Mouse (Mus musculus) thymus, postnatal 4 days (tissue): ENCODE results near the gene Creld1.

Experiments used
- DNase-seq: peaks from one replicate; pipeline ENCODE4 v3.0.0; 2021

Creld1 gene

DNA sequence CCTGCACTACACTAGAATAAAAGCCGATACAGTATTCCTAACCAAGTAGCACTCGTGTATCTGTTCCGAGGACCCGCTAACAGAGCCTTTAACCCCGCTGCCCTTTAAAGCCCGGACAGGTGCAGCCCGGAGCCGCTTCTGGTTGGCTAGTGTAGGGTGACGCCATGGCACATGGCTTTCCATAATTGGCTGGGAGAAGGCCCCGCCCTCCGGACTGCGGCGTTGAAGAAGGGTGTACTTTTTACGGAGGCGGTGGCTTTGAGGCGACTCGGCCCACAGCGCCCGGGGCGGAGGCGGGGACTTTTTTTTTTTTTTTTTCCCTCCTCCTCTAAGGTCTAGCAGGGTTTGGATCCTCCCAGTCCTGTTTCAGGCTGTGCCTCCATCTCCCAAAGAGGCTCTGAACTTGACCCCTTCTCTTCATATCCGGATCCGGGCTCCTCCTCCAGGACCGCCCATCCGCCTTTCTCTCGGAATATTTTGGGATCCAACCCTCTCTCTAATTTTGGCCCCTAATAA is at the start of gene Creld1:
TSS of gene Creld1 (plus strand) at position 198 of the 516 bp plus-strand sequence.
- peak; percentile 93 for DNase-seq

- no peak for DNase-seq
These were observed 49.4 kb upstream of the Creld1 start for GRCm38 (mm10) chr6:113433661-113434060.

DNA sequence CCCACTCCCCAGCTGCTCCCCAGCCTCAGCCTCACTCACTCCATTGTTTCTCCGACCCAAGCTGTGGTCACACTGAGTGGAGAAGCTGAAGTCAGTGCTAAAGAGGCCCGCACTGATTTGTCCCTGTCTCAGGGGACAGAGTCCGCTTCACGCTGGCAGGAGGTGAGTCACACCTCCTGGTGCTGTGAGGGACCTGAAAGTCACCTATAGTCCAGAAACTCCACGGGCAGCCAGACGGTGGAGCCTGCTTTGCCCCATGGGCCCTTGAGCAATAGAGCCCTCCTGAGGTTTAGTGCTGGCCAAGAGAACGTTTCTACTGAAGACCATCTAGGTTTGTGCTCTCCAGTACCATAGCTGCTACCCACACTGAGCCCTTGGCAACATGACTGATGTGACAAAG is 48.4 kb upstream of the Creld1 start:
- DNase-seq = no peak

DNA sequence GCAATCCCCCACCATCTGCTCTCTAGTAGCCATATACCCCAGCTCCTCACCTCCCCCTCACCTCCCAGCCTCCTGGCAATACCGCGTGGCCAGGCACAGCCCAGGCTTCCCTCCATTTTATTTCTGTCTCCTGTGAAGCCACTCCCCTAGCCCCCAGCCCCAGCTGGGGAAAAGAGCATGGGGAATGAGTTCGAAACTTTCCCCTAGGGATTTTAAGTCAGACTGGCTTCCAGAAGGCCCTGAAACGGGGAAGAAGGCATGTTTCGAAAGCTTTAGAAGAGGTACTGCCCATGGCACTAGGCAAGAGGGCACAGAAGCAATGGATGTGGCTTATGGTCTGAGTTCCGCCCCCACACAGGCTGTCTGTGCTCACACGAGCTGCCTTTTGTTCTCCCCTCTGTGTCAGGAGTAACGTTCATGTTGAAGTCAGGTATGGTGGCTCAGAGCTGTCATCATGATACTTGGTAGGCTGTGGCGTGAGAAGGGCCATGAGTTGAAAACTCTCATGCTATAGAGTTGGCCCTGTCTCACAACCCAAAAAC is 47.4 kb upstream of the Creld1 start, which contains the start of gene Cidec:
TSS of gene Cidec (minus strand) at position 97 of the 542 bp plus-strand sequence.
- DNase-seq = no peak

GRCm38 (mm10) chr6:113437135-113437534 is 46.0 kb upstream of the Creld1 start:
- DNase-seq = no peak

GRCm38 (mm10) chr6:113438721-113439430 is 44.2 kb upstream of the Creld1 start:
- no peak for DNase-seq

DNA sequence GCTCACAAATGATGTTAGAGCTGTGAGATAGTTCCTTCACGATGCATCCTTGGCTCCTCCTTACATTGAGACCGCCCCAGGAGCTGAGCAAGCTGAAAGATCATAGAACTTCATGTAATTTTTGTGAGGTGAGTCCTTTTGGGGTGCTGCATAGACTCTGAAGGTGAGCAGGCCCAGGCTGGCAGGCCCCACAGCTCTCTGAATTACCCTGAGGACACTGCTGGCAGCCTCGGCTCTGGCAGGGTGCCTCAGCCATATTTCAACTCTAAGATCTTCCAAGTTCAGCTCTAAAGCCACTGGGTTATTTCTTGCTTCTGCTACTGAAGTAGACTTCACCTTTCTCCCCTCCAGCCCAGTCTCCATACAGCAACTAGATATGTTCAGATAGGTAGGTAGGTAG is 42.4 kb upstream of the Creld1 start:
- no peak for DNase-seq

DNA sequence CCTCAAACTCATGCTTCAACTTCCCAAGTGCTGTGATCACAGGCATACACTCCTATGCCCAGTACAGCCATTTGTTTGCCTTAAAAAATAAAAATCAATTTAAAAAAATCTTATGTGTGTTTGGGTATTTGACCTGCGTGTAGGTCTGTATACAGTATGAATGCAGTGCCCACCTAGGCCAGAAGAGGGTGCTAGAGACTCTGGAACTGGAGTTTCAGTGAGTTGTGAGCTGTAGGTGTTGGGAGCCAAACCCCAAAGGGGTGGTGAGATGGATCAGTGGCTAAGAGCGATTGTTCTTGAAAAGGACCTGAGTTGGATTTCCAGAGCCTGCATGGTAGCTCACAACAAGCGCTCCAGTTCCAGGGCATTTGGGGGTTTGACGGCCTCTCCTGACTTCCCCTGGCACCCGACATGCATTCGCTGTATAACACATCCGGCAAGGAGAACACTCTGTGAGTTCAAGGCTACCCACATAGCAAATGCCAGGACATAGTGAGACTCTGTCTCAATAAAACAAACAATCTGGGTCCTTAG is 41.9 kb upstream of the Creld1 start:
- DNase-seq = peak; percentile 89

DNA sequence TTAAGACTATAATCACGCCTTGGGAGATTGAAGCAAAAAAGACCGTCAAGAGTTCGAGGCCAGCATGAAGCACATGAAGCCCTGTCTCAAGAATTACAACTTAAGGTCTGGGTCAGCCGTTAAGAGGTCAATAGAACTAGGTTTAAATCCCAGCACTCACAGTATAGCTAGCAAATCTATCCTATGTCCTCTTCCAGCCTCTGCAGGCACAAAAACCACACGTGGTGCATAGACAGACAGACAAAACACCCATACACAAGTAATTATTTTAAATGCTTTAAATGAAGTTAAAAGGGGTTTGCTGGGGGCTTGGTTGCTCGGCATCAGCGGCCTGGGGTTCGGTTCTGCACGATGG is 41.0 kb upstream of the Creld1 start:
- DNase-seq = no peak

GRCm38 (mm10) chr6:113442442-113443090 is 40.5 kb upstream of the Creld1 start, which contains the start of gene Jagn1:
Jagn1 (plus strand) TSS chr6:113442569.
- DNase-seq = peak; percentile 90

DNA sequence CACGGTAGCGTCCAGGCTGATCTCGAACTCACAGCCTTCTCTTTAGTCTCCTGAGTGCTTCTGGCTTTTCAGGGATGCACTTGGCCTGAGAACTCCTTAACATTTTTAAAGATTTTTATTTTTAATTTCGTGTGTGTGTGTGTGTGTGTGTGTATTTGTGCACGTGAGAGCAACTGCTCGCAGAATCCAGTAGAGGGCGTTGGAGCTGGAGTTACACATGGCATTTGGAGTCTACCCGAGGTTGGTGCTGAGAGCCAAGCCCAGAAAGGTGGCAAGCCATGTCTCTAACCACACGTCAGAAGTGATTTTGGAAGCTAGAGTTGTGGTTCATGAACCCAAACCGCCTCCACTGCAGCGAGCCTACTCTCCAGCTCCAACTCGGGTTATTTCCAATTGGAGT is 40.0 kb upstream of the Creld1 start:
- DNase-seq = no peak

GRCm38 (mm10) chr6:113444207-113444965 is 38.7 kb upstream of the Creld1 start:
- DNase-seq = no peak

DNA sequence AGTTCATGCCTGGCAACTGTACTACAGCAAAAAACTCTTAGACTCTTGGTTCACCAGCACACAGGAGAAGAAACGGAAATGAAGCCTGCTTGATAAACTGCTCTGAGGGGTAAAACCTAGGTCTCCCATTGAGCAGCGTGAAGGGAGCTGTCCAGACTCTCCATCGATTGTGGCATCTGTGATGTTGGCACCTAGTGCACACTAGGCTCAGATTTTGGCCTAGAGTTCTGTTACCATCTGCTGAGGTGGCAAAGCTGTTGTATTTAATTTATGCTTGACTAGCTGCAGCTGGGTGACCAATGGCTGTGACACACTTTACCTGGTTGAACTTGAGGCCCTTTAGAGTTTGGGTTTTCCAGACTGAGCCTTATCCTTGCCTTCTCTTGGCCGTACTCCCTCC is 35.5 kb upstream of the Creld1 start:
- DNase-seq = no peak

GRCm38 (mm10) chr6:113451839-113452238 is 31.3 kb upstream of the Creld1 start:
- DNase-seq = no peak

DNA sequence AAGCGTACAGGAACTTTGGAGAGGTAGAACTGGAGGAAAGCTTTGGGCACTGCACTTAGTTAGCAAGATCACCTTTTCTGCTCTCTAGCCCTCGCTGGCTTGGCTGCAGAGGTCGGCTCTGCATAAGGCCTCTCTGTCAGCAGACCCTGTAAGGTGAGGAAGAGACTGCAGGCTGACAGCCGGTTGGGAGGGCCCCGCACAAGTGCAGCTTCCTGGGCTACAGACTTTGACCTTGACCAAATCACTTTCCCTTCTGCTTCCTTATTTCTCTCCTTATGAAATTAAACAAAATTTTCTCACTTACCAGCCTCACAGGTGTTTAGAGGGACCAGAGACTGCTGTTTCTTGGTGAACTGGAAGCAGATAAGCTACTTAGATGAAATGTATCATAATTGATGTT is 28.1 kb upstream of the Creld1 start:
- peak; percentile 46 for DNase-seq

DNA sequence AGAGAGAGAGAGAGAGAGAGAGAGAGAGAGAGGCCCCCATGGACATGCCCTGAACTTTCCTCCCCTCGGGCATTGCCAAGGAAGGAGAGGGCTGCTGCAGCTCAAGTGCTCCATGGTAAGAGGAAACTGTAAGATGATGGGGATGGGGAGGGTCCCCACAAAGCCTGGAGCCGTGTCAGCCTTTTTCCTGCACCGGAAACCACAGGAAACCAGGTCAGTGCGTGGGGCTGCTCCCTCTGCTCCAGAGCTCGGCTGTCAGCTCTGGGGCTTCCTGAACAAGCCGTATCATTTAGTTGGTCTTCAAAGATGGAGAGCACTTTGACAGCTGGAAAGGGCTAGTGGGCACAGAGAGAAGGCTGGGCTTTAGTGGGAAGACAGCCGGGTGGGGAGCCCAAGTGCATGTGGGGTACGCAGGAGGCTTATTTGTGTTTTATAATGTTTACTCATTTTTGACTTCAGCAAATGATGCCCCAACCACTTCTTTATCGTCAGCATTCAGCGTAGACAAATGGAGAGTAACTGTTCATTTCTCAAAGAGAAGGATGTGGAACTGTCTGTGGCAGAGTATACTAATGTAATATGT is 25.1 kb upstream of the Creld1 start, which contains the start of gene Il17re:
TSS of gene Il17re (plus strand) at position 533 of the 583 bp plus-strand sequence.
- DNase-seq = peak; percentile 62

- peak; percentile 62 for DNase-seq
These were observed 24.5 kb upstream of the Creld1 start for GRCm38 (mm10) chr6:113458635-113459034.

GRCm38 (mm10) chr6:113464040-113464439 is 19.1 kb upstream of the Creld1 start:
- DNase-seq = no peak

DNA sequence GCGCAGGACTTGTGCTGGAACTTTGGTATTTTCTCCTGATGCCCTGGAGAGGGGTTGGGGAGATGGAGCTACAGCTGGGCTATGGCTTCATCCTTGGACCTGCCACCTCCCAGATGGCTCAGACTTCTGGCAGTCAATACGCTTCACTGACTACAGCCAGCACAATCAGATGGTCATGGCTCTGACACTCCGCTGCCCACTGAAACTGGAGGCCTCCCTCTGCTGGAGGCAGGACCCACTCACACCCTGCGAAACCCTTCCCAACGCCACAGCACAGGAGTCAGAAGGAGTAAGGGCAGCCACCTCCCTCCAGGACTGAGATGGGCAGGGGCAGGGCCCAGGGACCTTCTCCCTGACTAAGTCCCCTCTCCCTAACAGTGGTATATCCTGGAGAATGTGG is 17.5 kb upstream of the Creld1 start:
- DNase-seq = no peak

DNA sequence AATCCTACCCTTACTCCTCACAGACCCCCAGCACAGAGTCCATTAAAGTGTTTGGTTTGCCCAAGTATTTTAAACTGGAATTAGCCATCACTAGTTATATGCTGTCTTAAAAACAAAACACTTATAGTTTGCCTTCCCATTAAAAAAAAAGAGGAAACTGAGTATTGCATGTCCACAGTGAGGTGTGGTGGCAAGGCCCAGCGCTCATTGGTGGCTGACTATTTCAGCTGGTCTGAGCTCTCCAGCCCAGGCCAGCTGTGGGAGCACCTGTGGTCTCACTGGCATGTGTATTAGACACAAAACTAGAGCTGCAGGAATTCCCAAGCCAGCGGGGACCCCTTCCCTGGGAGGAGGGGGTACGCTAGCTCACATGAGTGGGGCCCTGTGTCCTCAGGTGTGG is 14.6 kb upstream of the Creld1 start:
- DNase-seq = no peak

DNA sequence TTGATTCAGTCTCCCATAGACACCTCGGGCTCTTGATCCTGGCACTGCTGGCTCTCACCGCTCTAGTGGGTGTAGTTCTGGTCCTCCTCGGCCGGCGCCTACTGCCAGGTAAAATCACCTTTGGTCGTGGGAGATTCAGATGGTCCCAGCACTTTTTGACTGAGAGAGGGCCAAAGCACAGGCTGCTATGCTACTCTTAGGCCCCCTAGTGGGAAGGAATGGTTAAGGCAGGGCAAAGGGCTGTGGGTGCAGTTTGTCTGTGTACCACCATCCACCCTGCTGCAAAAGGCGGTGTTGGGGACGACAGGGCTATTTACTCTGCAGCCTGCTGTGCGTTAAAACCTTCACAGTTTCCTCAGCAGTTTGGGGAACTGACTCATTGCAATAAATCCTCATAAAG is 14.1 kb upstream of the Creld1 start:
- peak; percentile 86 for DNase-seq

GRCm38 (mm10) chr6:113469432-113469831 is 13.7 kb upstream of the Creld1 start:
- DNase-seq = peak; percentile 83
